Mouse (Mus musculus): Measurements from ENCODE around the gene Tmem128. TPM values are rescaled to one million over a fixed set of nuclear protein-coding genes. Genes with fewer than 3 reads are reported as not detected.
A peak's percentile ranks its signal among the peaks of the same experiment; 100 is the strongest.

The Tmem128 gene
- polyA plus RNA-seq, 1 experiment from 2014 or later: 43.2 TPM

DNA sequence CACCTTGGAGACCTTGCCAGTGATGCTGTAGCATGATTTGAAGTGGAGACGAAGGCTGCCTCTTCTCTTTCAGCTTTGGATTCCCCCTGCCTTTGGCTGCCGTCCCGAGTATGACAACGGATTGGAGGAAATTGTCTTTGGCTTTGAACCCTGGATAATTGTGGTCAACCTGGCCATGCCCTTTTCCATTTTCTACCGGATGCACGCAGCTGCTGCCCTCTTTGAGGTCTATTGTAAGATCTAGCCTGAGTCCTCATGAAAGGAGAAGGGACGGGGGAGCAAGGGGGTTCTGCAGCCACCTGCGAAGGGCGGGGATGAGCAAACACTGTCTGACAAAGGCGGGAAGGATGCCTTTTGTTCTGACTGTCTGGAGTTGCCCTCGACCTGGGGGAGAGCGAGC, 42.7 kb downstream of the Tmem128 start:
- Histone ChIP-seq H3K27ac (ENCODE audit: low read length) (no peak overlapping the region), H3K9ac (ENCODE audit: low read length) (no peak overlapping the region), H3K27me3 (ENCODE audit: control insufficient read depth, insufficient read depth, low read length) (no peaks in the 10 kb centered on the region), H3K4me3 (ENCODE audit: low read length) (no peak overlapping the region), H3K9me3 (replicated peaks; ENCODE audit: control insufficient read depth, low read length) (no peaks in the 10 kb centered on the region), H3K4me1 (ENCODE audit: control insufficient read depth, insufficient read depth, low read length) (no peaks in the 10 kb centered on the region), H3K36me3 (ENCODE audit: control insufficient read depth, insufficient read depth) (no peaks in the 10 kb centered on the region), H3K4me2 (ENCODE audit: low read depth, low read length) (no peak overlapping the region)
- 50% methylated on average over 12 of the region's 12 CpGs for WGBS
- no peak for ATAC-seq (replicated peaks; ENCODE audit: extremely low read depth, insufficient read depth, low FRiP score)

DNA sequence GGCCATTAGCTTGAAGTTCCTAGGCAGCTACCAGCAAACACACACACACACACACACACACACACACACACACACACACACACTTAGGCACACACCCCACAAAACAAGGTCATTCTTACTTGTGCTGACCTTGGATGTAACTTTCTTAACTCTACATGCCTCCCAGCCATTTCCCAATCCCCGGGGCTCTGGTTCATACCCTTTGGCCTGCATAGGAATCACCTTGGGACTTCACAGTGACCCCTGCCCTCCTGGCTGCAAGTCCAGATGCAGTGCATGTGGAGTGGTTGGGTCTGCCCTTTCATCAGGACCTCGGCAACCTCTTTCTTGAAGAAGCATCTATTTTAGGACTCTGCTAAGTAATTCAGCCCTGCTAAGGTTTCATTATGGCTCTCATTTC, 45.3 kb downstream of the Tmem128 start:
- no peak overlapping the region for H3K9ac ChIP-seq (ENCODE audit: low read length)
- H3K9me3 ChIP-seq (replicated peaks; ENCODE audit: control insufficient read depth, low read length): no peaks in the 10 kb centered on the region
- H3K27ac ChIP-seq (ENCODE audit: low read length): no peak overlapping the region
- no peak for ATAC-seq (replicated peaks; ENCODE audit: extremely low read depth, insufficient read depth, low FRiP score)
- H3K4me1 ChIP-seq (ENCODE audit: control insufficient read depth, insufficient read depth, low read length): no peaks in the 10 kb centered on the region
- H3K4me3 ChIP-seq (ENCODE audit: low read length): no peak overlapping the region
- H3K4me2 ChIP-seq (ENCODE audit: low read depth, low read length): no peak overlapping the region
- no peaks in the 10 kb centered on the region for H3K36me3 ChIP-seq (ENCODE audit: control insufficient read depth, insufficient read depth)
- H3K27me3 ChIP-seq (ENCODE audit: control insufficient read depth, insufficient read depth, low read length): peaks cover 14% of the 10 kb centered on the region
- WGBS: 57% methylated on average over 2 of the region's 2 CpGs

DNA sequence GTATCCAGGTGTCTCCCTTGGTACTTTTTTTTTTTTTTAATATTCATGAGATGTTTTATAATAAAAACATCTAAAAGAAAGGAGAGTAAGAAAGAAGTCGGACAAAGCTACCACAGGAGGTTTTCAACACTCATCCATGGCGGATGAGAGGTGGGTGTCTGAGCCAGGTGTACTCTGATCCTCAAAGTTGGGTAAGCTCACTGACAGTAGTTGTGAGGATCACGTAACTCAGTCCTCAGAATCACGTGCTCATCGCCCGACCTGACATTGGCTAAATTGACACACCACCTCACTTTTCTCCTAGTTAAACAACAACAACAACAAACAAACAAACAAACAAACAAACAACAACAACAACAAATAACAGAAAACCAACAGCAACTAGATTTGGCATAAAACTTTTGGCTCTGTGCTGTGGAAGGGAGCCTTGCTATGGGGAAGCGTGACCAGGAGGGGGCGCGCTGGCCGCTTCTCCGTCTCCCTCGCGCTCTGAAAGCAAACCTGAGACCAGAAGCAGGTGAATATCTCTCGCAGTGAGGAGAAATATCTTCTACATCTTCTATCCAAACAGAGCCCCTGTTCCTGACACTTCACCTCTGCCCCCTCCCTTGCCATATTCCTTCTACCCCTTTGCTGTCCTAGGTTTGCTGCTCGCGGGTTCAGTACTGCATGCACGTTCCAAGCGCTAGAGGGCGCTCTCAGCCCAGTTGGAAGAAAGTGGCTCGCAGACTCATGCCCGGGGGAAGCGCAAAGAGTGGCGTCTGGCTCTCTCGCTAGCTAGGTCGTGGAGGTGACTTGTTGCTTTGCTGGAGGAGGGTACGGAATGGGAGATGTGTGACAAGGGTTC, 47.5 kb downstream of the Tmem128 start:
- H3K4me1 ChIP-seq (ENCODE audit: control insufficient read depth, insufficient read depth, low read length): no peaks in the 10 kb centered on the region
- no peak overlapping the region for H3K27ac ChIP-seq (ENCODE audit: low read length)
- H3K9me3 ChIP-seq (replicated peaks; ENCODE audit: control insufficient read depth, low read length): no peaks in the 10 kb centered on the region
- peak; percentile 81 for ATAC-seq (replicated peaks; ENCODE audit: extremely low read depth, insufficient read depth, low FRiP score)
- peak overlapping the region; percentile 58 for H3K4me2 ChIP-seq (ENCODE audit: low read depth, low read length)
- H3K27me3 ChIP-seq (ENCODE audit: control insufficient read depth, insufficient read depth, low read length): peaks cover 14% of the 10 kb centered on the region
- H3K36me3 ChIP-seq (ENCODE audit: control insufficient read depth, insufficient read depth): no peaks in the 10 kb centered on the region
- no peak overlapping the region for H3K9ac ChIP-seq (ENCODE audit: low read length)
- peak overlapping the region; percentile 46 for H3K4me3 ChIP-seq (ENCODE audit: low read length)
- WGBS: 11% methylated on average over 26 of the region's 26 CpGs

DNA sequence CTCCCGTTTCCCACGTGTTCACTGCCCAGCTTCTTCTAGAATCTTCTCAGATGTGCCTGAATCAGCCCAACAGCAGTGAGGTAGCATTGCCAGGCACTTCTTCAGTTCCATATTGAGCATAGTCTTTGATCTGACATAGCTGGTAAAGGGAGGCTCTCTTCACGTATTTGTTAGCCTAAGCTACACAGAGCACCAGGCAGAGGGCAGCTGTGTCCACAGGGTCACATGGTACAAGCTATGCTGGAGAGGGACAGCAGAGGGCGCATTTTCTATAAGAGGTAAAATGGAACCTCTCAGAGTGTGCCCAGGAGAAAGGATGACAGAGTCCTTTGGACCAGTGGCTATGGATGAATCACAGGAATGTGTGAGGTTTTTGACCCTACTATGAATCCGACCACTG, 48.9 kb downstream of the Tmem128 start:
- 48% methylated on average over 5 of the region's 5 CpGs for WGBS
- ATAC-seq (replicated peaks; ENCODE audit: extremely low read depth, insufficient read depth, low FRiP score): no peak

DNA sequence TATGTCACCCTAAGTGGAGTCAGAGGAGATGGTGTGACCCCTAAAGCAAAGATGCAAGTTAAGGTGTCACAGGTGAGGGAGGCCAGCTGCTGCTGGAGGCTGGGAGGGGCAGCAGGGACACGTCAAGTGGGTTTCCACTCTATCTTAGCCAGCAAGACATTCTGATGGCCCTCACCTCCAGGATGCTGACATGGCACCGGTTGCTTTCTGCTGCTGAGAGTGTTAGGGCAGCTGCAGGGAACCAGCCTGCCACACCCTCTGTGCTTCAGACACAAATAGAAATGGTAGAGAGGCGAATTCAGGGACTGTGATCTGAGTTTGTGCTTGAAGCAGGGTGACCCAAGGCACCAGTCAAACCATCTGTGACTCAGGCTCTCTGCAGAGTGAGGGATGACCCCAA, 49.8 kb downstream of the Tmem128 start:
- Histone ChIP-seq H3K27ac (ENCODE audit: low read length) (no peak overlapping the region), H3K4me3 (ENCODE audit: low read length) (no peak overlapping the region), H3K27me3 (ENCODE audit: control insufficient read depth, insufficient read depth, low read length) (peaks cover 14% of the 10 kb centered on the region), H3K36me3 (ENCODE audit: control insufficient read depth, insufficient read depth) (no peaks in the 10 kb centered on the region), H3K9ac (ENCODE audit: low read length) (no peak overlapping the region), H3K4me1 (ENCODE audit: control insufficient read depth, insufficient read depth, low read length) (no peaks in the 10 kb centered on the region), H3K4me2 (ENCODE audit: low read depth, low read length) (no peak overlapping the region), H3K9me3 (replicated peaks; ENCODE audit: control insufficient read depth, low read length) (no peaks in the 10 kb centered on the region)
- ATAC-seq (replicated peaks; ENCODE audit: extremely low read depth, insufficient read depth, low FRiP score): no peak
- 49% methylated on average over 3 of the region's 3 CpGs for WGBS

More for the DNA sequence above, 48.9 kb downstream of the Tmem128 start:
- H3K36me3 ChIP-seq (ENCODE audit: control insufficient read depth, insufficient read depth): no peaks in the 10 kb centered on the region
- no peak overlapping the region for H3K4me2 ChIP-seq (ENCODE audit: low read depth, low read length)
- H3K27ac ChIP-seq (ENCODE audit: low read length): no peak overlapping the region
- no peaks in the 10 kb centered on the region for H3K9me3 ChIP-seq (replicated peaks; ENCODE audit: control insufficient read depth, low read length)
- no peaks in the 10 kb centered on the region for H3K4me1 ChIP-seq (ENCODE audit: control insufficient read depth, insufficient read depth, low read length)
- H3K9ac ChIP-seq (ENCODE audit: low read length): no peak overlapping the region
- no peak overlapping the region for H3K4me3 ChIP-seq (ENCODE audit: low read length)
- peaks cover 14% of the 10 kb centered on the region for H3K27me3 ChIP-seq (ENCODE audit: control insufficient read depth, insufficient read depth, low read length)

Other genes starting within 250 kb of the Tmem128 start
- 29.8 and 30.3 TPM in 2 replicates for gene Stx18, start 221.4 kb upstream of the Tmem128 start, polyA plus RNA-seq (2015; fragmentation: Nextera tagmentation; extraction: Ambion mirVana)
- 17.1 and 18.1 TPM in 2 replicates for gene Nsg1, start 100.3 kb upstream of the Tmem128 start, polyA plus RNA-seq (2015; fragmentation: Nextera tagmentation; extraction: Ambion mirVana)
- 8.0 and 8.1 TPM in 2 replicates for gene Zbtb49, start 39.7 kb upstream of the Tmem128 start, polyA plus RNA-seq (2015; fragmentation: Nextera tagmentation; extraction: Ambion mirVana)
- gene Lyar, start 39.7 kb upstream of the Tmem128 start, polyA plus RNA-seq (2015; fragmentation: Nextera tagmentation; extraction: Ambion mirVana): 40.1 and 53.7 TPM in 2 replicates
- not detected in 2 replicates for gene Otop1, start 15.8 kb downstream of the Tmem128 start, polyA plus RNA-seq (2015; fragmentation: Nextera tagmentation; extraction: Ambion mirVana)
- gene Drd5, start 59.2 kb downstream of the Tmem128 start, polyA plus RNA-seq (2015; fragmentation: Nextera tagmentation; extraction: Ambion mirVana): 0.08 TPM in 1 of 2 replicates, not detected in the other
- 0.62 and 0.64 TPM in 2 replicates for gene Slc2a9, start 243.0 kb downstream of the Tmem128 start, polyA plus RNA-seq (2015; fragmentation: Nextera tagmentation; extraction: Ambion mirVana)